Mouse (Mus musculus) bone marrow macrophage, adult 2 months (primary cell): Measurements from ENCODE around the gene Gm9972. TPM values are rescaled to one million over a fixed set of nuclear protein-coding genes. Genes with fewer than 3 reads are reported as not detected.

Experiments
- H3K27ac ChIP-seq: 2 replicates; pipeline ENCODE4 v1.5.1; 2012; ENCODE audit warnings: low read depth, low read length; ENCODE audit not compliant: insufficient read depth
- H3K4me1 ChIP-seq: 2 replicates; pipeline ENCODE4 v1.6.1; 2012; ENCODE audit warnings: low read length; ENCODE audit not compliant: control insufficient read depth, insufficient read depth
- H3K4me3 ChIP-seq: 2 replicates; pipeline ENCODE4 v1.5.1; 2012; ENCODE audit warnings: mild to moderate bottlenecking, low read length, moderate library complexity; ENCODE audit not compliant: insufficient read depth
- CTCF ChIP-seq: IDR thresholded peaks from 2 replicates; pipeline ENCODE4 v1.5.1; 2012; ENCODE audit warnings: low read depth, mild to moderate bottlenecking, low read length, moderate library complexity
- POLR2A ChIP-seq: IDR thresholded peaks from 2 replicates; pipeline ENCODE4 v1.6.1; 2012; ENCODE audit warnings: mild to moderate bottlenecking, low read depth, low read length, borderline replicate concordance
- polyA plus RNA-seq: library from polyadenylated mRNA; stranded (reverse); fragments of >200 nt; gene quantifications from 2 replicates; pipeline ENCODE4 v1.2.4, GENCODE M21; 2012; ENCODE audit not compliant: missing spikeins, insufficient read depth, insufficient read length

The Gm9972 gene
- polyA plus RNA-seq: 0.52 TPM in 1 of 2 replicates, not detected in the other

- TF ChIP-seq CTCF (no peak), POLR2A (no peak)
- H3K4me3 ChIP-seq: no peak within 1 kb of the TSS
- H3K27ac ChIP-seq: no peak within 1 kb of the TSS
- H3K4me1 ChIP-seq: no peaks in the 10 kb centered on the region
Observed at GRCm38 (mm10) chr11:43035446-43035845, at the start of gene Gm9972. Gm9972 (plus strand) TSS chr11:43035746.

GRCm38 (mm10) chr11:42999188-42999587 is 36.4 kb upstream of the Gm9972 start:
- TF ChIP-seq CTCF (no peak), POLR2A (no peak)
- no peak overlapping the region for H3K27ac ChIP-seq
- H3K4me3 ChIP-seq: no peak overlapping the region
- no peaks in the 10 kb centered on the region for H3K4me1 ChIP-seq

GRCm38 (mm10) chr11:43011941-43012340 is 23.6 kb upstream of the Gm9972 start:
- Histone ChIP-seq H3K4me1 (no peaks in the 10 kb centered on the region), H3K4me3 (no peak overlapping the region), H3K27ac (no peak overlapping the region)
- no peak for TF ChIP-seq POLR2A
- TF ChIP-seq CTCF: no peak

GRCm38 (mm10) chr11:43012980-43013379 is 22.6 kb upstream of the Gm9972 start:
- Histone ChIP-seq H3K4me3 (no peak overlapping the region), H3K4me1 (no peaks in the 10 kb centered on the region), H3K27ac (no peak overlapping the region)
- TF ChIP-seq CTCF (no peak), POLR2A (no peak)

- Histone ChIP-seq H3K4me1 (no peaks in the 10 kb centered on the region), H3K27ac (no peak overlapping the region), H3K4me3 (no peak overlapping the region)
- TF ChIP-seq POLR2A (no peak), CTCF (no peak)
Observed at GRCm38 (mm10) chr11:43023109-43023688, 12.3 kb upstream of the Gm9972 start.

GRCm38 (mm10) chr11:43029813-43030212 is 5.7 kb upstream of the Gm9972 start:
- TF ChIP-seq POLR2A: no peak
- TF ChIP-seq CTCF: no peak
- no peak overlapping the region for H3K27ac ChIP-seq
- H3K4me1 ChIP-seq: no peaks in the 10 kb centered on the region
- H3K4me3 ChIP-seq: no peak overlapping the region

- Histone ChIP-seq H3K4me1 (no peaks in the 10 kb centered on the region), H3K4me3 (no peak overlapping the region), H3K27ac (no peak overlapping the region)
- TF ChIP-seq CTCF (no peak), POLR2A (no peak)
Observed at GRCm38 (mm10) chr11:43032141-43032540, 3.4 kb upstream of the Gm9972 start.

- TF ChIP-seq POLR2A (no peak), CTCF (no peak)
- no peak overlapping the region for H3K27ac ChIP-seq
- no peaks in the 10 kb centered on the region for H3K4me1 ChIP-seq
- no peak overlapping the region for H3K4me3 ChIP-seq
Observed at GRCm38 (mm10) chr11:43045871-43046548, 10.5 kb downstream of the Gm9972 start.

- Histone ChIP-seq H3K4me1 (no peaks in the 10 kb centered on the region), H3K27ac (no peak overlapping the region), H3K4me3 (no peak overlapping the region)
- TF ChIP-seq CTCF (no peak), POLR2A (no peak)
Observed at GRCm38 (mm10) chr11:43049363-43049762, 13.8 kb downstream of the Gm9972 start.

- TF ChIP-seq CTCF (no peak), POLR2A (no peak)
- no peak overlapping the region for H3K27ac ChIP-seq
- H3K4me3 ChIP-seq: no peak overlapping the region
Observed at GRCm38 (mm10) chr11:43054972-43055371, 19.4 kb downstream of the Gm9972 start.

More at GRCm38 (mm10) chr11:43054972-43055371, 19.4 kb downstream of the Gm9972 start:
- no peaks in the 10 kb centered on the region for H3K4me1 ChIP-seq
